Mouse (Mus musculus): ENCODE data around the gene Drc7. TPM values are rescaled to one million over a fixed set of nuclear protein-coding genes. Genes with fewer than 3 reads are reported as not detected.
A peak's percentile ranks its signal among the peaks of the same experiment; 100 is the strongest.

Gene Drc7
- polyA plus RNA-seq, 1 experiment from 2014 or later = 0.32 TPM

DNA sequence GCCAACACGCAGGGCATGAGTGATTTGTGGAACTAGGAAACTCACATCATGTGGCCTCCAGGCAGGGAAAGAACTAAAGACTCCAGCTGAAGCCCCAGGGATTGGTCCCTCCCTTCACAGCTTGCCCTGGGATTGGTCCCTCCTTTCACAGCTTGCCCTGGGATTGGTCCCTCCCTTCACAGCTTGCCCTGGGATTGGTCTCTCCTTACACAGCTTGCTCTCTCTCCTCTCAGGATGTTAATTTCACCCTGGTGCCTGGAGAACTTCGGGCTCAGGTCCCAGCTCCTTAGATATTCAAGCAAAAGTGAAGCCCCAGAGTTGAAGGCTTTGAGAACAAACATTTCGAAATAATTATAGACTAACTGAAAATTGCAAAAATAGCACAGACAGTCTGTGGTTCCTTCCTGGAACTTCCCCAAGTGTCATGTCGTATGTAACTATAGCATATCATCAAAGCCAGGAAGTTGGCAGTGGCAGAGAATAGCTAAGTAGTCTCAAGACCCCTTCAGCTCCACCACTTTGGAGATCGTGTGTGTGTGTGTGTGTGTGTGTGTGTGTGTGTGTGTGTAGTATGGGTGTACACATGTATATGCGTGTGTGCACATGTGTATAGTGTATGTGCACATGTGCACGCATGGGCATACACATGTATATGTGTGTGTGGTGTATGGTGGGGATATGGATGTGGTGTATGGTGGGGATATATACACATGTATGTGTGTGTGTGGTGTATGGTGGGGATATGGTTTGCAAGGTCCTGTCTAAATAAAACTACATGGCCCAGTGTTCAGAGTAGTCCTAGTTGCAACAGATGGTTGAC is 17.6 kb upstream of the Drc7 start:
- peak; percentile 81; the same call in 1 of the 2 replicates for ATAC-seq (ENCODE audit: insufficient number of reproducible peaks, insufficient read depth, low FRiP score, low TSS enrichment, low read depth)
- no peaks in the 10 kb centered on the region for H3K36me3 ChIP-seq
- H3K9ac ChIP-seq = no peak overlapping the region
- no peaks in the 10 kb centered on the region for H3K9me3 ChIP-seq
- no peak overlapping the region for H3K4me2 ChIP-seq
- H3K4me3 ChIP-seq = no peak overlapping the region
- WGBS = 62% methylated on average over 7 of the region's 7 CpGs
- no peaks in the 10 kb centered on the region for H3K27me3 ChIP-seq
- H3K4me1 ChIP-seq = 0 out of 2 replicates have a peak, but pooled peaks cover 7% of the 10 kb centered on the region
- H3K27ac ChIP-seq = no peak overlapping the region

DNA sequence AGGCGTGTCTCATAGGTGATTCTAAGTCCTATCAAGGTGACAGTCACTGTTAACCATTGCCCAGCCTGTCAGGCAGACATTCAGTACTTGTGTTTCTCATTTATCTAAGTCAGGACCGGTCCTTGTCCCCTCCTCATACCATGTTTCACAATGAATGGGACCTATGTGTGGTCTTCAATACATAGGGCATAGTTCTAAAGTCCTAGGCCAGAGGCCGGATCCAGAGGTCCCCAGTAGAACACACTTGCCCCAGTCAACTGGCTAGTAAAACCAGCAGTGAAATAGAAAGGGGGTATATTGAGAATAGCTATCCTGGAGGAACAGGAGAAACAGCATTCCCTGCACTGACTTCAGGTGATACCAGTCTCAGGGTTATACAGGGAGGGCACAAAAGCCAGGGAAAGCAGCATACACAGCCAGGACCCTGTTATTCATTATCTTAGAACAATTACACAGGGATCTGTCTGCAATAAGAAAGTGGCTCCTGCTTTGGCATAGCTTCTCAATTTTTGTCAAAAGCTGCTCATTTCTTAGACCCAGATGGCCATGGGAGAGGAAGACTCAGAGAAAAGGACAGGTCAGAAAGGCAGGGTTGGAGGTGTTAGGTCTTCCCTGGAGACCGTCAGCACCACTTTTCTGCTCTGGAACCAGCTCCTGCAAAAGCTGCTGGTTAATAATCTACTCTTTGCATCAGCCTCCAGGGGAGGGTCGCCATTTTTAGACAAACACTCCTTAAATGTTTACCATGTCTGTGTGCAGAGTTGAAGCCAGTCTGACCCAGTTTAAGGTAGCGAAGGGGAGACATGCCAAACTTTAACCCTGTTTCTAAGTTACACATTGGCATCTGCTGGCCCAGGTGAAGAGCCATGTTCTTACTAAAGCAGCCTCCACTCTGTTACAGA is 12.8 kb upstream of the Drc7 start:
- no peak overlapping the region for H3K9ac ChIP-seq
- 70% methylated on average over 6 of the region's 6 CpGs for WGBS
- no peak for ATAC-seq (ENCODE audit: insufficient number of reproducible peaks, insufficient read depth, low FRiP score, low TSS enrichment, low read depth)
- H3K4me2 ChIP-seq = no peak overlapping the region
- no peaks in the 10 kb centered on the region for H3K27me3 ChIP-seq
- H3K27ac ChIP-seq = no peak overlapping the region
- no peaks in the 10 kb centered on the region for H3K9me3 ChIP-seq
- no peaks in the 10 kb centered on the region for H3K4me1 ChIP-seq
- no peaks in the 10 kb centered on the region for H3K36me3 ChIP-seq
- H3K4me3 ChIP-seq = no peak overlapping the region

- Histone ChIP-seq H3K27ac (no peak overlapping the region), H3K4me2 (no peak overlapping the region), H3K27me3 (no peaks in the 10 kb centered on the region), H3K9me3 (no peaks in the 10 kb centered on the region), H3K4me3 (no peak overlapping the region), H3K9ac (no peak overlapping the region), H3K36me3 (no peaks in the 10 kb centered on the region), H3K4me1 (no peaks in the 10 kb centered on the region)
- WGBS = 65% methylated on average over 4 of the region's 4 CpGs
- ATAC-seq (ENCODE audit: insufficient number of reproducible peaks, insufficient read depth, low FRiP score, low TSS enrichment, low read depth) = no peak
These were observed 10.1 kb upstream of the Drc7 start for GRCm38 (mm10) chr8:95044811-95045210.

- H3K4me1 ChIP-seq = no peaks in the 10 kb centered on the region
- H3K4me2 ChIP-seq = no peak overlapping the region
- H3K9ac ChIP-seq = no peak overlapping the region
- no peaks in the 10 kb centered on the region for H3K36me3 ChIP-seq
- no peak for ATAC-seq (ENCODE audit: insufficient number of reproducible peaks, insufficient read depth, low FRiP score, low TSS enrichment, low read depth)
- 54% methylated on average over 3 of the region's 3 CpGs for WGBS
- H3K27me3 ChIP-seq = no peaks in the 10 kb centered on the region
- H3K9me3 ChIP-seq = no peaks in the 10 kb centered on the region
- no peak overlapping the region for H3K27ac ChIP-seq
- H3K4me3 ChIP-seq = no peak overlapping the region
These were observed 7.9 kb upstream of the Drc7 start for GRCm38 (mm10) chr8:95046982-95047381.

DNA sequence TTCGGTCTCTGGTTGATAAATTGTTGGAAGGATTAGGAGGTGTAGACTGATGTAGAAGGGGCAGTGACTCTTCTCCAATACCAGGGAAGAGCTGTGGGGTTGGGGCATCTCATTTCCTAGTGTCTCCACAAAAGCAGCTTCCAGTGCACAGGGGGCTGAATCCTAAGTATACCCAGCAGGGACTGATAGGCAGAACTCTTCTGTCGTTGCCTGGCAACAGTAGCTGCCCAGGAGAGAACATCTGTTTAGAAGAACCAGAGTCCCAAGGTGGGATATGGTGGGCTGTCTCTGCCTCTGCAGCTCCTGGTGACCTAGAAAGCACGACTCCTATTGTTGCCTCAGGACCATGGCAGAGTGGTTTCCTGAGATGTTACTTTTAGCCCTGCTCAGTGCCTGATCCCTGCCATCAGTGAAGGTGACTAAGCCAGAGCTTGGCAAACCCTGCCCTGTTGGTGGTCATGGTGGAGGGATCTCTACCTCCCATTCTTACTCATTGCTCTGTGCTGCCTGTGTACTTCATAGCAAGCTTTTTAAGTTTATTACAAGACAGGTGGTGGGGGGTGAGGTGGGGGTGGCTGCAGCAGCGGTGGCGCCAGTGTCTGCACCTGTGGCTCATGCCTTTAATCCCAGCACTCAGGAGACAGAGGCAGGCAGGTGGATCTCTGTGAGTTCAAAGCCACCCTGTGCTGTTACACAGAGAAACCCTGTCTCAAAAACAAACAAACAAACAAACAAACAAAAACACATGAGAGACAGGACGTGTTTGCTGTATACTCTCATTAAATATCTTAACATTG is 6.8 kb upstream of the Drc7 start:
- Histone ChIP-seq H3K27me3 (no peaks in the 10 kb centered on the region), H3K4me2 (no peak overlapping the region), H3K9ac (no peak overlapping the region), H3K4me1 (no peaks in the 10 kb centered on the region), H3K9me3 (no peaks in the 10 kb centered on the region), H3K4me3 (no peak overlapping the region), H3K36me3 (no peaks in the 10 kb centered on the region), H3K27ac (no peak overlapping the region)
- 69% methylated on average over 6 of the region's 6 CpGs for WGBS
- no peak for ATAC-seq (ENCODE audit: insufficient number of reproducible peaks, insufficient read depth, low FRiP score, low TSS enrichment, low read depth)

DNA sequence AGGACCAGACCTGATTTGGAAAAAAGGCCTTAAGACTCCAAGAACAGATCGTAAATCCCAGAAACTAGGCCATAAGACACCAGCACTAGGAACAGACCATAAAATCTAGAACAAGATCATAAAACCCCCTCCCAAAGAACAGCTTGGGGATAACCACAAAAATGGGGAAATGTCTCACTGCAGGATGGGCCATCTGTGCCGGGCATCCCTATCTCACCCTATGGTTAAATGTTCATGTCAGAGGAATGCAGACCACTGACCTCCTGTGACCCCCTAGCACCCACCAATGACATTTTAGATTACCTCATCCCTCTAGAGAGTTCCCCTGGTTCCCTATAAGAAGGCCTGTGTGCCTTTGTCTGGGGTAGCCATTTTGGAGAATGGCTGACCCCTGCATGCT is 5.3 kb upstream of the Drc7 start:
- Histone ChIP-seq H3K36me3 (no peaks in the 10 kb centered on the region), H3K4me3 (no peak overlapping the region), H3K4me1 (no peaks in the 10 kb centered on the region), H3K27me3 (no peaks in the 10 kb centered on the region), H3K27ac (no peak overlapping the region), H3K9ac (no peak overlapping the region), H3K4me2 (no peak overlapping the region), H3K9me3 (no peaks in the 10 kb centered on the region)
- ATAC-seq (ENCODE audit: insufficient number of reproducible peaks, insufficient read depth, low FRiP score, low TSS enrichment, low read depth) = no peak
- 71% methylated on average over 2 of the region's 2 CpGs for WGBS

- ATAC-seq (ENCODE audit: insufficient number of reproducible peaks, insufficient read depth, low FRiP score, low TSS enrichment, low read depth) = no peak
- Histone ChIP-seq H3K36me3 (no peaks in the 10 kb centered on the region), H3K4me1 (no peaks in the 10 kb centered on the region), H3K4me2 (no peak overlapping the region), H3K27me3 (no peaks in the 10 kb centered on the region), H3K4me3 (no peak overlapping the region), H3K9ac (no peak overlapping the region), H3K27ac (no peak overlapping the region), H3K9me3 (no peaks in the 10 kb centered on the region)
- 55% methylated on average over 6 of the region's 6 CpGs for WGBS
These were observed 465 bp upstream of the Drc7 start for GRCm38 (mm10) chr8:95054438-95054837.

GRCm38 (mm10) chr8:95056414-95056813 is 1.5 kb downstream of the Drc7 start:
- Histone ChIP-seq H3K9ac (no peak overlapping the region), H3K4me2 (no peak overlapping the region), H3K4me1 (no peaks in the 10 kb centered on the region), H3K27me3 (no peaks in the 10 kb centered on the region), H3K27ac (no peak overlapping the region), H3K4me3 (no peak overlapping the region), H3K36me3 (no peaks in the 10 kb centered on the region), H3K9me3 (no peaks in the 10 kb centered on the region)
- no peak for ATAC-seq (ENCODE audit: insufficient number of reproducible peaks, insufficient read depth, low FRiP score, low TSS enrichment, low read depth)
- 80% methylated on average over 5 of the region's 5 CpGs for WGBS

DNA sequence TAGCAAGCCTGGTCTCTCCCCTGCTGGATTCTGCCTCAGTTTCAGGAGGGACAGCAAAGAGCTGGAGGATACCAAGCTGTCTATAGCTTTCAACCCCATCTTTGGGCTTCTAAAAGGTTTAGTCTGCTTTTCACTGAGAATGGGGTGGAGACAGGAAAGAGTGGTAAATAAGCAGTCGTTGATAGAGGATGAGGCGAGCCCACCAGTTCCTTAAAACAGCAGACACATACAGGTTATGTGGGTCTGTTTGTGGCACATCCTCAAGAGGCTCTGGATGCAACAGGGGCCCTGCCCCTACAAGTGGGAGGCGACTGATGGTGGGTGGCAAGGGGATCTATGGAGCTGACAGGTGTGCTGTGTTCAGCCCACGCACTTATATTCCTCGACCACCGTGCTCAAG is 3.8 kb downstream of the Drc7 start:
- H3K27me3 ChIP-seq = no peaks in the 10 kb centered on the region
- ATAC-seq (ENCODE audit: insufficient number of reproducible peaks, insufficient read depth, low FRiP score, low TSS enrichment, low read depth) = no peak
- H3K9ac ChIP-seq = no peak overlapping the region
- H3K9me3 ChIP-seq = no peaks in the 10 kb centered on the region
- no peak overlapping the region for H3K4me3 ChIP-seq
- H3K27ac ChIP-seq = no peak overlapping the region
- 76% methylated on average over 6 of the region's 6 CpGs for WGBS
- H3K4me1 ChIP-seq = no peaks in the 10 kb centered on the region
- H3K4me2 ChIP-seq = no peak overlapping the region
- H3K36me3 ChIP-seq = no peaks in the 10 kb centered on the region

- H3K36me3 ChIP-seq = no peaks in the 10 kb centered on the region
- no peaks in the 10 kb centered on the region for H3K9me3 ChIP-seq
- H3K4me3 ChIP-seq = no peak overlapping the region
- H3K4me1 ChIP-seq = no peaks in the 10 kb centered on the region
- H3K27me3 ChIP-seq = no peaks in the 10 kb centered on the region
- H3K9ac ChIP-seq = no peak overlapping the region
- 72% methylated on average over 6 of the region's 6 CpGs for WGBS
- ATAC-seq (ENCODE audit: insufficient number of reproducible peaks, insufficient read depth, low FRiP score, low TSS enrichment, low read depth) = no peak
- no peak overlapping the region for H3K27ac ChIP-seq
- H3K4me2 ChIP-seq = no peak overlapping the region
These were observed 5.1 kb downstream of the Drc7 start for GRCm38 (mm10) chr8:95059812-95060533.

- H3K4me2 ChIP-seq = no peak overlapping the region
- no peak overlapping the region for H3K27ac ChIP-seq
- no peak overlapping the region for H3K4me3 ChIP-seq
- no peaks in the 10 kb centered on the region for H3K9me3 ChIP-seq
- no peaks in the 10 kb centered on the region for H3K27me3 ChIP-seq
- H3K4me1 ChIP-seq = no peaks in the 10 kb centered on the region
- 87% methylated on average over 2 of the region's 2 CpGs for WGBS
- H3K9ac ChIP-seq = no peak overlapping the region
- H3K36me3 ChIP-seq = no peaks in the 10 kb centered on the region
- ATAC-seq (ENCODE audit: insufficient number of reproducible peaks, insufficient read depth, low FRiP score, low TSS enrichment, low read depth) = no peak
These were observed 9.6 kb downstream of the Drc7 start for GRCm38 (mm10) chr8:95064531-95064930.

All from embryonic facial prominence, embryonic 13.5 days (tissue).